Mouse (Mus musculus) heart, embryonic 10.5 days (tissue): Measurements from ENCODE around the gene Bbof1. TPM values are rescaled to one million over a fixed set of nuclear protein-coding genes. Genes with fewer than 3 reads are reported as not detected.

Experiments used
- DNase-seq: peaks from one replicate; pipeline ENCODE4 v3.0.0-alpha.2; 2017; ENCODE audit warnings: low spot score
- H3K27ac ChIP-seq: fragments of 300-500 bp; sonication (generic); 2 replicates; pipeline ENCODE4 v1.5.1; 2016; ENCODE audit warnings: mild to moderate bottlenecking
- H3K27me3 ChIP-seq: fragments of 300-500 bp; sonication (generic); 2 replicates; pipeline ENCODE4 v1.6.1; 2016; ENCODE audit warnings: mild to moderate bottlenecking; ENCODE audit not compliant: poor library complexity, insufficient read depth, severe bottlenecking
- H3K36me3 ChIP-seq: fragments of 300-500 bp; sonication (generic); 2 replicates; pipeline ENCODE4 v1.6.1; 2016; ENCODE audit warnings: mild to moderate bottlenecking, moderate library complexity
- H3K4me1 ChIP-seq: fragments of 300-500 bp; sonication (generic); 2 replicates; pipeline ENCODE4 v1.6.1; 2016; ENCODE audit warnings: mild to moderate bottlenecking
- H3K4me3 ChIP-seq: fragments of 300-500 bp; sonication (generic); 2 replicates; pipeline ENCODE4 v1.5.1; 2016; ENCODE audit warnings: mild to moderate bottlenecking, moderate library complexity
- H3K9me3 ChIP-seq: fragments of 300-500 bp; sonication (generic); 2 replicates; pipeline ENCODE4 v1.6.1; 2016; ENCODE audit warnings: mild to moderate bottlenecking, moderate library complexity
- WGBS: fragments of 180-500 bp; shearing (Covaris S2); methylation state at CpG from one replicate; pipeline ENCODE4 v1.1.7; 2016; 5-methylcytosine and 5-hydroxymethylcytosine counted together
- polyA plus RNA-seq: library from polyadenylated mRNA; unstranded; fragments of >200 nt; fragmentation: Nextera tagmentation; extraction: Ambion mirVana; gene quantifications from 2 replicates; pipeline ENCODE4 v1.2.1, GENCODE M21; 2016

Gene Bbof1
- polyA plus RNA-seq, 1 experiment from 2014 or later, result 0.57 TPM

DNA sequence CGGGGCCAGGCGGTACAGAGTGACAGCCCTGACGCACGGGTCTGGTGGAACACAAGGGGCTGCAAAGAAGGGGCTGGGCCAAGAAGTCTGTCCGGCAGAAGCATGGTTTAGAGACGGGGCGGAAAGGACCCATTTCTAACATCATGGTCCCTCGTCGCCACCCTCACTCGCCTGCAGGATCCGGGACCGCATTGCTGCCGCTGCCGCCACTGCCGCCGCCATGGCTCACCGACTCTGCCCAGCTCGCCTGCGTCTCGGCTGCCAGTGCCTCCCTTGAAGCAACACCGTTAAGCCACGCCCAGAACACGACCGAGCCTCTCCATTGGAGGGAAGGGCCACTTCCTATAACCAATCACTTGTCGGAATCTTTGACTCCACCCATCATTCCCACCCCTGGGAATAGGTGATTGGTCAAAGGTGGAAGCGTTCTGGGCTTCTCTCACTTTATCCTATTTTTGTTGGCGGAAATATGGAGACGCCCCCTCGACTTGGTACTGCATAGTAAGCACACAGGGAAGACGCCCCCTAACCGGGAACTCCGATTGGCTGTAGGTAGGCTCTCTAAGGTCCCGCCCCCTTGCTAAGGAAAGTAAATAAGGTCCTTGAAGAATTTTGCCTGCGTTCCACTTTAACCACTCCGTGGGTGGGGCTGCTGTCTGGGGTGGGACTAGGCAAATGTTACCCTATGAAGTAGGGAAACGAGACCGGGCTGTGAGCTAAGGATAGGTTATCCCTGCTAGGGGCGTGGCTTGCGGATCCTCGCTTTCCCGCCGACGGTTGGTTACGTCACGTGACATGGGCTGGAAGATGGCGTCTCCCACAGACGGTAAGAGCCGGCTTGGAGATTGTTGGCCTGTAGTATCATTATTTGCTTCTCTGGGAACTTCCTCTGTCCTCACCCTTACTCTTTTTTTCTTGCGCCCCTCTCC, 42.1 kb downstream of the Bbof1 start, which contains the start of the genes Aldh6a1 and Lin52:
Aldh6a1 (minus strand) TSS at position 287 of the 929 bp plus-strand sequence.
Lin52 (plus strand) TSS at position 705 of the 929 bp plus-strand sequence.
- under 1% methylated on average over 49 of the region's 49 CpGs for WGBS
- H3K27me3 ChIP-seq, result 0 out of 2 replicates have a peak, but pooled peaks cover 6% of the 10 kb centered on the region
- peaks cover 26% of the 10 kb centered on the region; the same call in 1 of the 2 replicates for H3K4me1 ChIP-seq
- H3K4me3 ChIP-seq, result peak within 1 kb of the TSS; percentile 80
- no peaks in the 10 kb centered on the region for H3K36me3 ChIP-seq
- DNase-seq, result peak; percentile 99
- H3K9me3 ChIP-seq, result no peaks in the 10 kb centered on the region
- H3K27ac ChIP-seq, result peak within 1 kb of the TSS; percentile 80

DNA sequence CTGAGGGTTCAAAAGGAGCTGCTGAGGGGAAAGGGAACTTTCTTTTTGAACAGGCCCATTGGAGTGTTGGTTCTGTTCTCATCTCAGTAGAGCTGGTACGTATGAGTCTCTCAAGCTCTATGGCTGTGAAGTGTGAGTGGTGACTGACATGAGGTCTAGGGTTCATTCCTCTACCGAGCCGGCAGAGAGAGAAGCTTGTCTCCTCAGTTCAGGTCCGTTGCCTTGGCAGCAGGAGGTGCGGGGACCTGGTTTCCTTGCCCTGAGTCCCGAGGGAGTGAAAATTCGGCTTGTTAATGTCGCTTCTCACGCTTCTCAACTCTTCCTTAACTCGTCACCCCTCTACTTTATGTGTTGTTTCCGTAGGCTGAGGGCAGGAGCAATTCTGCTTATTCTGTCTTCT, 42.9 kb downstream of the Bbof1 start:
- DNase-seq, result no peak

DNA sequence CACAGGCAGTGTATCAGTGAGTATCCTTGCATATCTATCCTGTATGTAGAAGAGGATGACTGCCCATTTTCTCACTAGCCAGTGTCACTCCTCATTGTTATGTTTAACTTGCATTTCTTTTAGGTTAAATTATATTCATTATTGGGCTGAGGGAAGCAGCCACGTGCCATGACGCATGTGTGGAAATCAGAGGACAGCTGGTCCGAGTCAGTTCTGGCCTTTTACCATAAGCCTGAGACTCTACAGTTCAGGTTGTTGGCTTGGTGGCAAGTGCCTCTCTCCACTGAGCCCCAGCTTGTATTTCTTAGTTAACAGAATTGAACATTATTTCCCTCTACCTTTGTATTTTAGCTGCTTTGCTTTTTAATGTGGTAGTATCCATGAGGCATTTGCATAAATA, 48.0 kb downstream of the Bbof1 start:
- no peak for DNase-seq
- Histone ChIP-seq H3K36me3 (peaks cover 40% of the 10 kb centered on the region), H3K4me3 (no peak overlapping the region), H3K27me3 (no peaks in the 10 kb centered on the region), H3K9me3 (no peaks in the 10 kb centered on the region), H3K4me1 (peaks cover 14% of the 10 kb centered on the region; the same call in 1 of the 2 replicates), H3K27ac (no peak overlapping the region)
- WGBS, result 94% methylated on average over 3 of the region's 3 CpGs

More for the DNA sequence above, 42.9 kb downstream of the Bbof1 start:
- H3K27me3 ChIP-seq, result no peaks in the 10 kb centered on the region
- peak overlapping the region; percentile 80 for H3K4me3 ChIP-seq
- no peaks in the 10 kb centered on the region for H3K9me3 ChIP-seq
- H3K36me3 ChIP-seq, result peaks cover 1% of the 10 kb centered on the region; the same call in 1 of the 2 replicates
- 1% methylated on average over 11 of the region's 11 CpGs for WGBS
- peak overlapping the region; percentile 80 for H3K27ac ChIP-seq
- peaks cover 26% of the 10 kb centered on the region; the same call in 1 of the 2 replicates for H3K4me1 ChIP-seq

DNA sequence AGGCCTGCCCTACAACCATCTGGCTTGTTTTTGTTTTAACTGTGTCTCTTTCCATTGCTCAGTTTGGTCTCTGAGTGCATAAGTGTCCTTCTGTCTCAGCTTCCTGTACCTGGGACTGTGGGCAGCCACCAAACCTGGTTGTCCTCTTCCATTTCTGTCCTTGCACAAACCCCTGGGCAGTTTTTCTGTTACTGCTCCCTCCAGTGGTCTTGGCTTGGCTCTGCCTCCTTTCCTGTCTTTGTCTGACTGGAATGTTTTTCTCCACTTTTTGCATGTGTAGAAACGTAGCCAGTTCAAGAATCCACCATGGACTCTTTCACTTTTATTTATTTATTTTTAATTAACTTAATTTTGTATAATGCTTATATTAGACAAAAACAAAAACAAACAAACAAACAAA, 51.0 kb downstream of the Bbof1 start:
- WGBS, result 55% methylated on average over 1 of the region's 1 CpGs
- H3K4me1 ChIP-seq, result peaks cover 4% of the 10 kb centered on the region; the same call in 1 of the 2 replicates
- DNase-seq, result no peak
- no peaks in the 10 kb centered on the region for H3K27me3 ChIP-seq
- H3K4me3 ChIP-seq, result no peak overlapping the region
- no peak overlapping the region for H3K27ac ChIP-seq
- H3K9me3 ChIP-seq, result no peaks in the 10 kb centered on the region
- H3K36me3 ChIP-seq, result peaks cover 68% of the 10 kb centered on the region

DNA sequence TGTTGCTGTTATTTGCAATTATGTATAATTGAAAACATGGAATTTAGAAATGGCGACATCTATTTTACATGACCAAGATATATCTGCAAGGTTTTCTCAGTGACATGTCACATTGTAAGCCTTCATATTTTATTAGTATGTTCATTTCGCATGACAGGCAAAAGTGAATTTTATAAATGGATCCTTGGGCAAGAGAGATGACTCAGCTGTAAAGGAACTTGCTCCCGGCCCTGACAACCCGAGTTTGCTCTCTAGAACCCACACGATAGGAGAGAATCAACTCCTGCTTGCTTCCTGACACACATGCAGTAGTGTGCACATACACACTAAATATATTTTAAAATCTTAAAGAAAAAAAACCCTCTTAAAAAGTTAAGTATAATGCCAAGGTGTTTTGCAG, 52.5 kb downstream of the Bbof1 start:
- DNase-seq, result no peak
- Histone ChIP-seq H3K4me3 (no peak overlapping the region), H3K9me3 (no peaks in the 10 kb centered on the region), H3K36me3 (peaks cover 72% of the 10 kb centered on the region), H3K27me3 (no peaks in the 10 kb centered on the region), H3K27ac (no peak overlapping the region), H3K4me1 (no peaks in the 10 kb centered on the region)
- 91% methylated on average over 5 of the region's 5 CpGs for WGBS

DNA sequence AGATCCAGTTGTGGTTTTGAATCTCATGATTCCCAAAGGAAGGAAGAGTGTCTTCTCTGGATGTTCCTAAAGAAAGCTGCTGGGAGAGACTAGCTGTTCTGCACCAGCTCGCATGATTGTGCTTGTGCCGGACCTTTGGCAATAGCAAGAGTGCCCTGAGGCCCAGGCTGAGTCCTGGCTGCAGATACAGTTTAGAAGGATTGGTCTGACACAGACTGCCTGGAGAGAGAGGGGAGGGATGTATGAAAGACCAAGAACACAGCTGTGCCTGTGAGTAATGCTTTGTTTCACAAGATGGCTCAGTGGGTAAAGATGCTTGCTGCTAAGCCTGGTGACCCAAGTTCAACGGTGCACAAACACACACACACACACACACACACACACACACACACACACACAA, 54.0 kb downstream of the Bbof1 start:
- DNase-seq, result no peak
- Histone ChIP-seq H3K27ac (no peak overlapping the region), H3K4me1 (no peaks in the 10 kb centered on the region), H3K27me3 (no peaks in the 10 kb centered on the region), H3K4me3 (no peak overlapping the region), H3K36me3 (peaks cover 66% of the 10 kb centered on the region), H3K9me3 (no peaks in the 10 kb centered on the region)
- 86% methylated on average over 3 of the region's 3 CpGs for WGBS

DNA sequence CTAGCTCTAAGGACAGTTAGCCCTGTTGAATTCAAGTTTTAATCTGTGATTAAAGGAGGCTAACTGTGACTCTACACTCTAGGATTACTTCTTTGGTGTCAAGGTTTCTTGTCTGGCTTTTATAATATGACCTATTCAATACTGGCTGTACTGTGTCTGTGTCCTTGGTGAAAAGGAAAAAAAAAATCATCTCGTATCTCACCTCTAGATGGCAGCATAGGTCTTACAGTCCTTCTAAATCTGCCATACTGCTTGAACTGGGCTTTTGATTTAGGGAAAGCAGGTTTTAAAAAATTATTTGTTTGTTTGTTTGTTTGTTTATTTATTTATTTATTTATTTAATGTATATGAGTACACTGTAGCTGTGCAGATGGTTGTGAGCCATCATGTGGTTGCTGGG, 59.8 kb downstream of the Bbof1 start:
- Histone ChIP-seq H3K36me3 (peaks cover 21% of the 10 kb centered on the region), H3K27ac (no peak overlapping the region), H3K4me3 (no peak overlapping the region), H3K27me3 (no peaks in the 10 kb centered on the region), H3K4me1 (no peaks in the 10 kb centered on the region), H3K9me3 (no peaks in the 10 kb centered on the region)
- DNase-seq, result no peak
- 2% methylated on average over 1 of the region's 1 CpGs for WGBS

DNA sequence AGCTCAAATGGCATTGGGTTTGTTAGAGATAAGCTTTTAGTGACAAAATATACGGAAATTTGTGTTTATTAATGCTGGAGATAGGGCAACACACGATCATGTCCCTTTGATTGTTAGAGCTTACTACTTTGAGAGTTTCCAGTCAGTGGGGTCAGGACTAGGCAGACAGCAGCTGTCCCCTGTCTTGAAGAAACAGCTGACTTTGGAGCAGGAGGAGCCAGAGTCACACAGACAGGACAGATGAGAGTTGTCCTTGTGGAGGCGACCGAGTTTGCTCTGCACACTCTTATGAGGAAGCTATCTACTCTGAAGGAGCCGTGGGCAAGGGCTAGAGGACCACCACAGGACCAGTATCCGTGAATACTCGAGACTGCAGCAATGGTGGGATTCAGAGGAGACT, 70.1 kb downstream of the Bbof1 start:
- DNase-seq, result no peak
- 89% methylated on average over 7 of the region's 7 CpGs for WGBS

DNA sequence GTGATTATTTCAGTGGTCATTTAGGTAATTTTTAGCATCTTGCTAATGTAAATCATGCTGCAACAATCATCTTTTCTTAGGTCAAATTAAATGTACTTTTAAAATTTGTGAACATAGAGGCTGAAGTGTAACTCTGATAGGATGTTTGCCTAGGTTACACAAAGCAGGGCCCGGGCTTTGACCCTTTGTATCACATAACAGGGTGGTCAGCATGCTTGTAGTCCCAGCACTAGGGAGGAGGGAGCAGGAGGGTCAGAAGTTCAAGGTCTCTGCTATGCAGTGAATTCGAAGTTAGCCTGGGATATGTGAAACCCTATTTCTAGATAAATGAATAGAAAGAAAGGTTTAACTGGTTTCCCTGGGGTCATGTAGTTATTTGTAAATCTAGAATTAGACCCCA, 72.4 kb downstream of the Bbof1 start:
- 59% methylated on average over 2 of the region's 2 CpGs for WGBS
- no peaks in the 10 kb centered on the region for H3K9me3 ChIP-seq
- no peaks in the 10 kb centered on the region for H3K27me3 ChIP-seq
- no peak for DNase-seq
- H3K4me1 ChIP-seq, result 0 out of 2 replicates have a peak, but pooled peaks cover 3% of the 10 kb centered on the region
- no peak overlapping the region for H3K4me3 ChIP-seq
- peaks cover 4% of the 10 kb centered on the region; the same call in 1 of the 2 replicates for H3K36me3 ChIP-seq
- H3K27ac ChIP-seq, result no peak overlapping the region

More for the DNA sequence above, 70.1 kb downstream of the Bbof1 start:
- Histone ChIP-seq H3K36me3 (peaks cover 7% of the 10 kb centered on the region; the same call in 1 of the 2 replicates), H3K9me3 (no peaks in the 10 kb centered on the region), H3K4me1 (0 out of 2 replicates have a peak, but pooled peaks cover 3% of the 10 kb centered on the region), H3K27ac (no peak overlapping the region), H3K4me3 (no peak overlapping the region), H3K27me3 (no peaks in the 10 kb centered on the region)

DNA sequence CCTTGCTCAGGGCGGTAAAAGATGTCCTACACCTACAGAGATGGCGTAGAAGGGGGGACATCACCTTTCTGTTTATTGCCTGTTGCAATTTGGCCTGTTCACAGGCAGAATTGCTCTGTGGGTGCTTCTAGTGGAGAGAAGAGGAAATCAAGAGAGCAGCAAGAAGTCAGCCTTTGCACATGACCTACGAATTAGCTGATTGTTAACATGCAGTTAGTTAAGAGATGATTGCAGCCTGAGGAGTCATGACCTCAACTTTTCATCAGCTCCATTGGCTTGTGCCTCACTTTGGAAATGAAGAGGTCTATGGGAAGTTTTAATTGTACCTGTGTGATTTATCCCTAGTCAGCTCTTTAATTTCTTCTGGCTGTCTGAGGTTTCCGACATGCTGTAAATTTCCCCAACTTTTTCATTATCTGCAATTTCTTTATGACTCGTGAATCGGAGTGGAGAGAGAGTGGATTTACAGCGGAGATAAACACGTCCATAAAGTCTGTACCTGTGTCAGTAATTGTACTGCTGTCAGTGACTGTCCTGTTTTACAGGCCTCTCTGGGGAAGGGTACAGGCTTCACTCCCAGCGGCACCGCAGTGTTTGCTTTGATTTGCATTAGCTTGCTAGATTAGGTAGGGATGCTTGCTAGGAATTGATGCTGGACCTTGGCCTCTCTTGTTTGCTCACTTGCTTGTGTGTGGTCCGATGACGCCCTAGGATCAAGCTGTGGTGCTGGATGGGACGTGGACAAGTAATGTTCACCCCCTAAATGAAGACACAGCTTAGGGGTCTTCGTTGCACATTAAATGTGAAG, 74.1 kb downstream of the Bbof1 start:
- Histone ChIP-seq H3K9me3 (no peaks in the 10 kb centered on the region), H3K4me3 (no peak overlapping the region), H3K27ac (no peak overlapping the region), H3K36me3 (peaks cover 4% of the 10 kb centered on the region; the same call in 1 of the 2 replicates), H3K4me1 (peaks cover 12% of the 10 kb centered on the region), H3K27me3 (no peaks in the 10 kb centered on the region)
- no peak for DNase-seq
- 86% methylated on average over 14 of the region's 14 CpGs for WGBS

DNA sequence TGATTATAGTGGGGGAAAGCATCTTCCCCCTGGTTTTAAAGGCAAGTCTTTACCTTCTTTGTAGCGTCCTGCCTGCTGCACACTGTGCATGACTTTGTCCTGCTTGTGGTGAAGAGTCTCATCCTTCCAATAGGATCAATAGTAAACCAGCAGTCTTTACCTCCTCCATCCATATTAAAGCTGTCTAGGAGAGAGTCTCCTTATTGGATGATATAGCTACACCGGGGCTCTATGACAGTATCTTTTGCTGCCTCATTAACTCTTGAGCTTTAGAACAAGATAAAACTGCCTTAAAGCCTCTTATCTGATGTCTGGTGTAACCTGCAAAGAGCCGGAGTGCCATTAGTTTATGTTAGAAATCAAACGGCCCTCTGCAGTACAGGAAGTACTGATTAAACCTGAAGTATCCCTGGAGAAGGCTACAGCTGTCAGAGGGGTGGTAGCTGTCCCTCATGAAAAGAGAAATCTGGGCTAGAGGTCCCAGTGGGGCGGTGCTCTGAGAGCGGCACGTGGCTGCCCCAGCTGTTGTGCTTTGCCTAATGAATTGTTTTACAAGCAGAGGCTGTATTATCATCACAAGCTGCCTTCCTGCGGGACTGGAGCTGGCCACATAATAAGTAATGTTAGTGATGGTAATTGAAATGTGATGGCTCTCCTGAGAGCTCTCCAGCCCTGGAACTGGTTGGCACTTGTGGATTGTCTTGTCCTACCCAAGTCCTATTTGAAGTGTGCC, 78.6 kb downstream of the Bbof1 start:
- Histone ChIP-seq H3K4me3 (no peak overlapping the region), H3K36me3 (0 out of 2 replicates have a peak, but pooled peaks cover 2% of the 10 kb centered on the region), H3K27ac (no peak overlapping the region), H3K9me3 (no peaks in the 10 kb centered on the region), H3K4me1 (peaks cover 16% of the 10 kb centered on the region), H3K27me3 (no peaks in the 10 kb centered on the region)
- 27% methylated on average over 8 of the region's 8 CpGs for WGBS
- no peak for DNase-seq
